Mouse (Mus musculus) spleen, adult 12 weeks (tissue): Measurements from ENCODE around the gene Rxra.

Experiments
- DNase-seq: peaks from one replicate; pipeline ENCODE4 v3.0.0; 2022; ENCODE audit warnings: low spot score

Gene Rxra

GRCm38 (mm10) chr2:27807684-27808083, 131.4 kb downstream of the Rxra start:
- DNase-seq = no peak

- no peak for DNase-seq
These were observed 133.7 kb downstream of the Rxra start for GRCm38 (mm10) chr2:27809897-27810296.
